Mouse (Mus musculus) liver, embryonic 16.5 days (tissue): Measurements from ENCODE around the gene Cdc42se2. TPM values are rescaled to one million over a fixed set of nuclear protein-coding genes. Genes with fewer than 3 reads are reported as not detected.

Experiments
- ATAC-seq: fragments of 200-750 bp; cut with Nextera tagmentation; 2 replicates; pipeline ENCODE4 v1.8.0; 2017; ENCODE audit warnings: low read depth, mild to moderate bottlenecking, moderate number of reproducible peaks, moderate library complexity
- H3K27ac ChIP-seq: fragments of 300-500 bp; sonication (generic); 2 replicates; pipeline ENCODE4 v1.5.1; 2014; ENCODE audit warnings: mild to moderate bottlenecking, low read length
- H3K27me3 ChIP-seq: fragments of 300-500 bp; sonication (generic); 2 replicates; pipeline ENCODE4 v1.6.1; 2014; ENCODE audit warnings: low read depth, low read length, mixed read lengths; ENCODE audit not compliant: control insufficient read depth, insufficient read depth
- H3K36me3 ChIP-seq: fragments of 300-500 bp; sonication (generic); 2 replicates; pipeline ENCODE4 v1.6.1; 2014; ENCODE audit warnings: mild to moderate bottlenecking; ENCODE audit not compliant: control insufficient read depth, insufficient read depth
- H3K4me1 ChIP-seq: fragments of 300-500 bp; sonication (generic); 2 replicates; pipeline ENCODE4 v1.6.1; 2014; ENCODE audit warnings: low read depth, low read length, mixed read lengths; ENCODE audit not compliant: control insufficient read depth
- H3K4me2 ChIP-seq: fragments of 300-500 bp; sonication (generic); 2 replicates; pipeline ENCODE4 v1.6.1; 2014; ENCODE audit warnings: low read depth, low read length, mixed read lengths
- H3K4me3 ChIP-seq: fragments of 300-500 bp; sonication (generic); 2 replicates; pipeline ENCODE4 v1.5.1; 2014; ENCODE audit warnings: low read depth, mild to moderate bottlenecking, low read length
- H3K9ac ChIP-seq: fragments of 300-500 bp; sonication (generic); 2 replicates; pipeline ENCODE4 v1.6.1; 2014; ENCODE audit warnings: low read depth, low read length
- H3K9me3 ChIP-seq: fragments of 300-500 bp; sonication (generic); replicated peaks from 2 replicates; pipeline ENCODE4 v1.6.1; 2016; ENCODE audit warnings: low read length; ENCODE audit not compliant: control insufficient read depth
- WGBS: fragments of 180-500 bp; shearing (Covaris S2); extraction: QIAGEN DNeasy Blood & Tissue Kit; methylation state at CpG from one replicate; pipeline ENCODE4 v1.1.7; 2014; ENCODE audit not compliant: insufficient replicate concordance; 5-methylcytosine and 5-hydroxymethylcytosine counted together
- polyA plus RNA-seq: library from polyadenylated mRNA; unstranded; fragments of >200 nt; fragmentation: Nextera tagmentation; extraction: Ambion mirVana; gene quantifications from 2 replicates; pipeline ENCODE4 v1.2.1, GENCODE M21; 2015

Gene Cdc42se2
- polyA plus RNA-seq, 1 experiment from 2014 or later, result 19.1 TPM

DNA sequence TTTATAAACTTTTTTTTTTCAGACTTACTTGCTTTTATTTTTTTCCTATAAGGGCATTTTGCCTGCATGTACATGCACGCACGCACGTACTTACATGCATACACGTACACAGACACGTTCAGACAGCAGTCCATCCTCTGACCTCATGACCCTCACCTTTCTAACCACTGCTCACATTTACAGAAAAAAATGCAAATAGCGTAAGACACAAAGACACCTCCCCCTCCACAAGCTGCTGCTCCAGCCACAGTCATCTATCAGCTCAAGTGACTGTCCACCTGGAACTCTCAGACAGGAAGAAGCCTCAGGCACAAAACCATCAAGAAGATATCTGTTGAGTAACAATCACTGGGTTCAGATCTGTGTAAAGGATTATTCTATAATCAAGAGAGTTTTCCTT, 5.2 kb downstream of the Cdc42se2 start:
- 71% methylated on average over 6 of the region's 6 CpGs for WGBS
- ATAC-seq, result no peak; the same call in 1 of the 2 replicates

DNA sequence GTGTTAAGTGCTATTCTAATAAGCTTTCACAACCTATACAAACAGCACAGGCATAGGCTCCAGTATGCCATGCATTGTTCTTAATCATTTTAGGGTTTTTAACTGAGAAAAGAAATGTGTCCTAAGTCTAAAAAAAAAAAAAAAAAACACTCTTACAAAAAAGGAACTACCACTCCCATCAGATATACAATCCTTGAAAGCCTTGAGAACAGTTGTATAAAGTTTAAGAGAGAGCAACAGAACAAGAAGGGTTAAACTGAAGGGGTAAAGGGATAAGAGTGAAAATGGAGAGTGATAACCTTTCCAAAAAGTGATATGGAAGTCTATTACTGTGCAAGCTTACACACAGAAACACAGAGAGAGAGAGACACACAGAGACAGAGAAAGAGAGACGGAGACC, 7.5 kb downstream of the Cdc42se2 start:
- WGBS, result 68% methylated on average over 1 of the region's 1 CpGs
- Histone ChIP-seq H3K27ac (no peak overlapping the region), H3K9ac (no peak overlapping the region), H3K4me1 (peaks cover 23% of the 10 kb centered on the region), H3K27me3 (no peaks in the 10 kb centered on the region), H3K4me2 (no peak overlapping the region), H3K4me3 (no peak overlapping the region), H3K36me3 (no peaks in the 10 kb centered on the region), H3K9me3 (no peaks in the 10 kb centered on the region)
- no peak for ATAC-seq

More for the DNA sequence above, 5.2 kb downstream of the Cdc42se2 start:
- no peak overlapping the region for H3K4me2 ChIP-seq
- no peak overlapping the region for H3K27ac ChIP-seq
- H3K27me3 ChIP-seq, result no peaks in the 10 kb centered on the region
- H3K4me3 ChIP-seq, result no peak overlapping the region
- H3K9ac ChIP-seq, result no peak overlapping the region
- H3K36me3 ChIP-seq, result no peaks in the 10 kb centered on the region
- peaks cover 17% of the 10 kb centered on the region for H3K4me1 ChIP-seq
- no peaks in the 10 kb centered on the region for H3K9me3 ChIP-seq

DNA sequence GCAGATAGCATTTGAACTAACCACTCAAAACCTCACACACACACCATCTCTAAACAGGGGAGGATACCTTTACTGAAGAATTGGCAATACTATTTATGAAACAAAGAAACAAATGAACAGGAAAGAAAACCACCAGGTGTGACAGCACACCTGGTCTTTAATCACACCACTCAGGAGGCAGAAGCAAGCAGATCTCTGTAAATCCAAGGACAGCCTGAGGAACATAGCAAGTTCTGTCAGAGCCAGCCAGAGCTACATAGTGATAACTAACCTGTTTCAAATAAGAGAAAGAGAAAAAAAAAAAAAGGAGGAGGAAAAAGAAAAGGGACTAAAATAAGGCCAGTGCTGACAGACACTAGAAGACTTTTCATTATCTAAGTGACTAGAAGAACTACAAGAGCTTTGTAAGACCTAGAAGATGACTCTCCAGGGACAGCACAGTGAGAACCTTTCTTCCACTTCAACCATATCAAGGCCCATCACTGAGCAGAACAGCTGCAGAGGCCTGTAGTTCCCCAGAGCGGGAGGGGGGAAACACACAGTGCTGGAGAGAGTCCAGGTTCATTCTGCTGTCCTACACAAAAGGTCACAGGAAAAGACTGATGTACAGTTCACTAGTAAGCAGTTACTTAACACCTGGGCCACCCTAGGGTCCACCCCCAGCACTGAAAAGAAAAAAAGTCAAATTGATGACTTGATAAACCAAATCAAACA, 9.2 kb downstream of the Cdc42se2 start:
- no peak overlapping the region for H3K4me2 ChIP-seq
- H3K27me3 ChIP-seq, result no peaks in the 10 kb centered on the region
- no peak overlapping the region for H3K9ac ChIP-seq
- H3K4me3 ChIP-seq, result no peak overlapping the region
- H3K36me3 ChIP-seq, result no peaks in the 10 kb centered on the region
- 0% methylated on average over 1 of the region's 1 CpGs for WGBS
- peak; percentile 54 for ATAC-seq
- H3K9me3 ChIP-seq, result no peaks in the 10 kb centered on the region
- peaks cover 29% of the 10 kb centered on the region for H3K4me1 ChIP-seq
- H3K27ac ChIP-seq, result no peak overlapping the region

DNA sequence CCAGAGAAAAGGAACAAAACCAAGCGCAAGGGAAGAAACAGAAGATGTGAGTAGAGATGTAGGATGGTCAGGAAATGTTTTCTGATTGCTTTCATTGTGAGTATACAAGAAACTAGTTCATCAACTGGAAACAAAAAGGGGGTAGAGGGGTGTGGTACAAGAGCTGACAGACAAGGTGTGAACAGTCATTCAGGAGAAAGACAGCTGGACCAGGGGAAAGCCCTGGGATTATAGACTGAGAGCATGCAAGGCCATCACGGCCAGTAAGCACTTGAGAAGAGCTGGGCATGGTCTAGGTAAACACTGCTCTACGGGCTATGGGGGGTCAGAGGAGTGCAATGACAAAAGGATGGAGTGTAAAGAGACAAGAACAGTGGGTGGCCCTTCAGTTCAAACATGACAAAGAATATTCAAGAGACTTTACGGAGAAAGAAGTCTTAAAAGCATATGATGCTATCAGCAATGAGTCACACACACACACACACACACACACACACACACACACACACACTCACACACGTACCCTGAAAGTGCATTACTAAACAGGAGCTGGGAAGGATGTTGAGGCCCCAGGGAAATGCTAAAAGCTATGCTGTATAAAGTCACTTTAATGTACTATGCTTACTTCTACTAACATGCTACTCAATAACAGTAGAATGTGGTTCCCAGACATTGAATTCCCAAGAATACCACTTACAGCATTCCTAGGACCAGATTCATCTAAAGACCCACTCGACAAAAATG, 9.9 kb downstream of the Cdc42se2 start:
- H3K9me3 ChIP-seq, result no peaks in the 10 kb centered on the region
- WGBS, result 64% methylated on average over 6 of the region's 6 CpGs
- no peak overlapping the region for H3K4me2 ChIP-seq
- H3K9ac ChIP-seq, result no peak overlapping the region
- H3K4me3 ChIP-seq, result no peak overlapping the region
- H3K27me3 ChIP-seq, result no peaks in the 10 kb centered on the region
- H3K27ac ChIP-seq, result no peak overlapping the region
- ATAC-seq, result no peak
- H3K36me3 ChIP-seq, result no peaks in the 10 kb centered on the region
- peaks cover 29% of the 10 kb centered on the region for H3K4me1 ChIP-seq

DNA sequence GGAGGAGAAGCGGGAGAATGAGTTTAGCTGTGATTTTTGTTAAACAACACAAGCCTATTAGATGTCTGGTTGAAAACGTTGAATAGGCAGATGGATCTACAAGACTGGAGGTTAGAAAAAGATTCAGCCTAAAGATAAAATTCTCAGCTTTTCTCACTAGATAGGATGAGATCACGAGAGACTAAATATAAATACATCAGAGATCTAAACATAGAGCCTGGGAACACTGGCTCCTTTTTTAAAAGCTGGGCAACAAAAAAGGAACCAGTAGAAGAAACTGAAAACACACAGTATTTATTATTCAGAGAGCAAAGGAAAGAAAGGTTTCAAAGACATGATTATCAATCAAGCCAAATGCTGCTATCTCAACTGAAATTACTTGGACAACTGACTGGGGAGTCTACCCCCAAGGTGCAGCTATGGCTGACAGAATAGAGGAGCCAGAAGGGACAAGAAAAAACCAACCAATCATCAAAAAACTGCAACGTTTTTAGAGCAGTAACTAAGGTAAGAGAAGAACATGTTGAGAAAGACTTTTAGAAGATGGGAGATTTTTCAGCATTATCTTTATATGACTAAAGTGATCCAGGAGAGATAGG, 10.6 kb downstream of the Cdc42se2 start:
- Histone ChIP-seq H3K4me1 (peaks cover 29% of the 10 kb centered on the region), H3K36me3 (no peaks in the 10 kb centered on the region), H3K27ac (no peak overlapping the region), H3K9me3 (no peaks in the 10 kb centered on the region), H3K4me2 (no peak overlapping the region), H3K4me3 (no peak overlapping the region), H3K9ac (no peak overlapping the region), H3K27me3 (no peaks in the 10 kb centered on the region)
- 37% methylated on average over 4 of the region's 4 CpGs for WGBS
- no peak for ATAC-seq

DNA sequence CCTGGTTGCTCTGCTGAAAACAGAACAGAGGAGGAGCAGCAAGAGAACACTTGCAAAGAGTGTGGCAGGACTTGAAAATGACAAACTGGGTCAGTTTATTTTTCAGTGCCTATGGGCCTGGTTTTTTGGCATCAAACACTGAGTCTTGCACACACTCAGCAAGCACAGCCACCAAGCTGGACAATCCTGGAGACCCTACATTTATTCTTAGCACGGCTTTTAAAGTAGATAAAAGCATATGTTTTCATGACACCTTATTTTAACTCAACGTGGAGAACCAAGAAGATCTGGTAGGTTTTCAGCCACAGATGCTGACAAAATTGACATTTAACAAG, 11.1 kb downstream of the Cdc42se2 start:
- no peak overlapping the region for H3K4me3 ChIP-seq
- H3K4me1 ChIP-seq, result peaks cover 29% of the 10 kb centered on the region
- ATAC-seq, result no peak
- peak overlapping the region; percentile 62; the same call in 1 of the 2 replicates for H3K27ac ChIP-seq
- H3K36me3 ChIP-seq, result no peaks in the 10 kb centered on the region
- no peak overlapping the region for H3K9ac ChIP-seq
- no peaks in the 10 kb centered on the region for H3K27me3 ChIP-seq
- WGBS, result 51% methylated on average over 2 of the region's 2 CpGs
- no peaks in the 10 kb centered on the region for H3K9me3 ChIP-seq
- peak overlapping the region; percentile 6; the same call in 1 of the 2 replicates for H3K4me2 ChIP-seq

DNA sequence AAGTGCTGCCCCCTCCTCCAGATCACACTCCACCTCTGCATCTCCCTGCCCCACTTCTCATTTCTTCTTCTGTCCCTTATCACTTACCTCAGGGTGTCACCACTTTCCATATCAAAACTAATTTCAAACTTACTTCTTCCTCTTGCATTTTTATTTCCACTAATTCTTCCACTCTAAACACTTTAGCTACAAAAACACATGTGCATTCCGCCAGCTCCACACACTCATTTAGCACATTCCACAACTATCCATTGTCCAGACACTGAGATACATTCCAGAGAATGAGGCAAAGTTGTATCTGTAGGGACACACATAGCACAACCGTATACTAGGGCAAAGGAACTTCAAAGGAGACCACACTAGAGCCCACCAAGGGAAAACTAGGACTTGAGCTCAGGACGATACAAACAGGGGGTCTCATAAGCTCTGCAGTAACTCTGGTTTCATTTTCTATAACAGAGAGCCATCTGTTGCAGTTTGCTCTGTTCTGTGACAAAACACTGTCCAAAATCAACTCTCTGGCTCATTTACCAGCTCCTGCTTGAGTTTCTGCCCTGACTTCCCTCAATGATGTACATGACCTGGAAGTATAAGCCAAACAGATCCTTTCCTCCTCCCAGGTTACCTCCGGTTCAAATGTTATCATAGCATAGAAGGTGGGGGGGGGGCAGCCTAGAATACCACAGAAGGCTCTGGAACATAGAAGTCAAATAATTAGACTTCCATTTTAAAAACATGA, 11.7 kb downstream of the Cdc42se2 start:
- Histone ChIP-seq H3K4me2 (peak overlapping the region; percentile 6; the same call in 1 of the 2 replicates), H3K27ac (peak overlapping the region; percentile 62; the same call in 1 of the 2 replicates), H3K36me3 (no peaks in the 10 kb centered on the region), H3K4me3 (no peak overlapping the region), H3K27me3 (no peaks in the 10 kb centered on the region), H3K9me3 (no peaks in the 10 kb centered on the region), H3K9ac (no peak overlapping the region), H3K4me1 (peaks cover 29% of the 10 kb centered on the region)
- 33% methylated on average over 4 of the region's 4 CpGs for WGBS
- ATAC-seq, result no peak

DNA sequence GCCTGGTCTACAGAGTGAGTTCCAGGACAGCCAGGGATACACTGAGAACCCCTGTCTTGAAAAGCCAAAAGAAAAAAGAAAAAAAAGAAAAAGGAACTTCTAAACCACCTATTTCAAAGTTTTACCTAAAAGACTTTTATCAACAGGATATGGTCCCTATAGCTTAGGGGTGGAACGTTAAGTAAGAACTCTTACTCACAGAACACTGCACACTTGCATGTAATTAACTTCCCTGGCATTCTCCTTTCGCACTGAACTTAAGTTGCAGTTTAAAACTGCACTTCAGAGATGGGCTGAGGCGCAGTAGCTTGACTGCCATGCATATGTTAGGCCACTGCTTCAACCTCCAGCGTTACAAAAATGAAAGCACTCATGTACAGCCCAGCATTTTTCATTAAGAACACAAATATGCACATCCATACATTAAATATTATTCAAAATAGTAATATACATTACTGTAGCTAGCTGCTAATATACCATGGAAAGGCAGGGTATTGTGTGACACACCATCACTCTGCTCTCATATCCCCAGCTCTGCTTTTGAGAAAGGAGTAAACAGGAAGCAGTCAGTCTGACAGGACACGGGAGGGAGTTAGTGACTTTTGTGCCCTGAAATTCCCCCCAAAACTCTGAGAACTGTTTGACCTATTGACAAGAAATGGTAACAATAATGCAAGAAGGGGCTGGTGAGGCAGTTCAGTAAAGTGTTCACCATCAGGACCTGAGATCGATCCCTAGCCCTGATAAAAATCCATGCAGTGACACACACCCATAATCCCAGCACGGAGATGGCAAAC, 13.0 kb downstream of the Cdc42se2 start:
- no peaks in the 10 kb centered on the region for H3K27me3 ChIP-seq
- no peak for ATAC-seq
- H3K9me3 ChIP-seq, result no peaks in the 10 kb centered on the region
- H3K27ac ChIP-seq, result no peak overlapping the region
- H3K4me3 ChIP-seq, result no peak overlapping the region
- H3K9ac ChIP-seq, result no peak overlapping the region
- WGBS, result 32% methylated on average over 7 of the region's 7 CpGs
- H3K4me2 ChIP-seq, result no peak overlapping the region
- peaks cover 29% of the 10 kb centered on the region for H3K4me1 ChIP-seq
- H3K36me3 ChIP-seq, result no peaks in the 10 kb centered on the region
